Mouse (Mus musculus): ENCODE results near the gene Cyp3a13.
"Not testable (repeated sequence)": the region's sequence is repeated elsewhere in the genome, so short reads cannot be mapped to it uniquely, and the experiment has no call there.

The Cyp3a13 gene

GRCm38 (mm10) chr5:137921532-137921931, at the start of gene Cyp3a13:
Cyp3a13 (minus strand) TSS chr5:137921619.
- no peak for DNase-seq (ENCODE audit: low spot score)

GRCm38 (mm10) chr5:137966492-137966891, 45.1 kb upstream of the Cyp3a13 start:
- no peak for DNase-seq (ENCODE audit: low spot score)

- no peak for DNase-seq (ENCODE audit: low spot score)
Observed at GRCm38 (mm10) chr5:137962945-137963344, 41.5 kb upstream of the Cyp3a13 start, which contains the start of gene Gjc3. Gjc3 (minus strand) TSS chr5:137963098.

- DNase-seq (ENCODE audit: low spot score), result no peak
Observed at GRCm38 (mm10) chr5:137956404-137956803, 35.0 kb upstream of the Cyp3a13 start.

GRCm38 (mm10) chr5:137951218-137951617, 29.8 kb upstream of the Cyp3a13 start:
- peak; percentile 21 for DNase-seq (ENCODE audit: low spot score)

GRCm38 (mm10) chr5:137947303-137947702, 25.9 kb upstream of the Cyp3a13 start:
- DNase-seq (ENCODE audit: low spot score), result peak; percentile 26

GRCm38 (mm10) chr5:137943133-137943532, 21.7 kb upstream of the Cyp3a13 start:
- no peak for DNase-seq (ENCODE audit: low spot score)

GRCm38 (mm10) chr5:137940948-137941347, 19.5 kb upstream of the Cyp3a13 start:
- DNase-seq (ENCODE audit: low spot score), result no peak

- no peak for DNase-seq (ENCODE audit: low spot score)
Observed at GRCm38 (mm10) chr5:137937238-137937637, 15.8 kb upstream of the Cyp3a13 start.

- DNase-seq (ENCODE audit: low spot score), result no peak
Observed at GRCm38 (mm10) chr5:137936486-137936885, 15.1 kb upstream of the Cyp3a13 start.

- DNase-seq (ENCODE audit: low spot score), result not testable (repeated sequence)
Observed at GRCm38 (mm10) chr5:137933934-137934333, 12.5 kb upstream of the Cyp3a13 start.

- no peak for DNase-seq (ENCODE audit: low spot score)
Observed at GRCm38 (mm10) chr5:137928439-137928838, 7.0 kb upstream of the Cyp3a13 start.

GRCm38 (mm10) chr5:137922171-137922570, 752 bp upstream of the Cyp3a13 start:
- DNase-seq (ENCODE audit: low spot score), result no peak

GRCm38 (mm10) chr5:137915550-137915949, 5.9 kb downstream of the Cyp3a13 start:
- no peak for DNase-seq (ENCODE audit: low spot score)

- no peak for DNase-seq (ENCODE audit: low spot score)
Observed at GRCm38 (mm10) chr5:137914508-137914907, 6.9 kb downstream of the Cyp3a13 start.

GRCm38 (mm10) chr5:137909564-137910262, 11.7 kb downstream of the Cyp3a13 start:
- no peak for DNase-seq (ENCODE audit: low spot score)

- DNase-seq (ENCODE audit: low spot score), result no peak
Observed at GRCm38 (mm10) chr5:137897812-137898211, 23.6 kb downstream of the Cyp3a13 start.

- DNase-seq (ENCODE audit: low spot score), result no peak
Observed at GRCm38 (mm10) chr5:137892954-137893353, 28.5 kb downstream of the Cyp3a13 start.

- peak; percentile 38 for DNase-seq (ENCODE audit: low spot score)
Observed at GRCm38 (mm10) chr5:137887666-137888065, 33.8 kb downstream of the Cyp3a13 start.

- peak; percentile 85 for DNase-seq (ENCODE audit: low spot score)
Observed at GRCm38 (mm10) chr5:137885894-137886293, 35.5 kb downstream of the Cyp3a13 start.

- no peak for DNase-seq (ENCODE audit: low spot score)
Observed at GRCm38 (mm10) chr5:137883345-137883744, 38.1 kb downstream of the Cyp3a13 start.

GRCm38 (mm10) chr5:137882922-137883321, 38.5 kb downstream of the Cyp3a13 start:
- DNase-seq (ENCODE audit: low spot score), result no peak

- no peak for DNase-seq (ENCODE audit: low spot score)
Observed at GRCm38 (mm10) chr5:137877860-137878259, 43.6 kb downstream of the Cyp3a13 start.

GRCm38 (mm10) chr5:137875054-137875453, 46.4 kb downstream of the Cyp3a13 start:
- DNase-seq (ENCODE audit: low spot score), result no peak
